Mouse (Mus musculus) kidney, adult 2 months (tissue): ENCODE results near the gene Ythdf2.

ENCODE experiments used
- CTCF ChIP-seq: fragments of 200-500 bp; conservative IDR thresholded peaks from 2 replicates; pipeline ENCODE4 v1.5.1; 2011; ENCODE audit warnings: low read depth, mild to moderate bottlenecking, control low read depth, low read length, moderate library complexity, mixed read lengths; ENCODE audit not compliant: insufficient read depth, insufficient read length
- POLR2A ChIP-seq: fragments of 200-500 bp; IDR thresholded peaks from one replicate; pipeline ENCODE4 v1.6.1; 2011; ENCODE audit warnings: low read depth, low read length, control low read depth

DNA sequence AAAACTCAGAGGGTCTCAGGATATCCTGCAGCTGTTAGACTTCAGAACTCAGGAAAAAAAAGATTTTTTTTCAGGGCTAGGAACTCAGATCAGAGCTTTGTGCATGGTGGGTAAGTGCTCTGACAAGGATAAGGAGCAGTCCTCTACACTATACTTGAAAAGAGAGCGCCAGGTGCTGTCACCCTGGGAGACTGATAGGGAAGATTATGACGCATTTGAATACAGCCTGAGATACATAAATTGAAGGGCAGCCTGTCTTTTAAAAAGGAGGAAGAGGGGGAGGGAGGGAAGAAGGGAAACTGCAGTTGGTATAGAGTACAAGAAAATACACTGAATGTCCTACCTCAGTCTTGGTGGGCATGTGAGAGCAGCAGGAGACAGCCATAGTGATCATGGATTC is 41.5 kb upstream of the Ythdf2 start:
- TF ChIP-seq CTCF = no peak
- TF ChIP-seq POLR2A = no peak
